Mouse (Mus musculus) testis, adult 2 months (tissue): Measurements from ENCODE around the gene H2-DMb1. TPM values are rescaled to one million over a fixed set of nuclear protein-coding genes. Genes with fewer than 3 reads are reported as not detected.

Experiments used
- H3K27ac ChIP-seq: fragments of 200-500 bp; 2 replicates; pipeline ENCODE4 v1.5.1; 2012; ENCODE audit warnings: low read depth, low read length; ENCODE audit not compliant: control insufficient read depth, insufficient read depth
- H3K27me3 ChIP-seq: fragments of 200-500 bp; 2 replicates; pipeline ENCODE4 v1.6.1; 2012; ENCODE audit warnings: mild to moderate bottlenecking, low read length, moderate library complexity; ENCODE audit not compliant: control insufficient read depth, insufficient read depth
- H3K36me3 ChIP-seq: fragments of 200-500 bp; 2 replicates; pipeline ENCODE4 v1.6.1; 2012; ENCODE audit warnings: mild to moderate bottlenecking, low read length; ENCODE audit not compliant: control insufficient read depth, insufficient read depth
- H3K4me1 ChIP-seq: fragments of 200-500 bp; 2 replicates; pipeline ENCODE4 v1.6.1; 2012; ENCODE audit warnings: low read length; ENCODE audit not compliant: control insufficient read depth, insufficient read depth
- H3K4me3 ChIP-seq: fragments of 200-500 bp; 2 replicates; pipeline ENCODE4 v1.5.1; 2012; ENCODE audit warnings: low read depth, mild to moderate bottlenecking, low read length, moderate library complexity, mixed read lengths; ENCODE audit not compliant: control insufficient read depth
- CTCF ChIP-seq: fragments of 200-500 bp; IDR thresholded peaks from 2 replicates; pipeline ENCODE4 v1.5.1; 2012; ENCODE audit warnings: low read depth, mild to moderate bottlenecking, inconsistent platforms, low read length, moderate library complexity; ENCODE audit not compliant: control insufficient read depth, insufficient read depth, insufficient replicate concordance
- POLR2A ChIP-seq: fragments of 200-500 bp; IDR thresholded peaks from 2 replicates; pipeline ENCODE4 v1.6.1; 2012; ENCODE audit warnings: low read depth, mild to moderate bottlenecking, inconsistent platforms, low read length, moderate library complexity; ENCODE audit not compliant: control insufficient read depth
- polyA plus RNA-seq: library from polyadenylated mRNA; depleted of rRNA; stranded (reverse); fragments of >200 nt; gene quantifications from 2 replicates; pipeline ENCODE4 v1.2.3, GENCODE M21; 2012

H2-DMb1 gene
- polyA plus RNA-seq, 1 experiment: 9.5 TPM

DNA sequence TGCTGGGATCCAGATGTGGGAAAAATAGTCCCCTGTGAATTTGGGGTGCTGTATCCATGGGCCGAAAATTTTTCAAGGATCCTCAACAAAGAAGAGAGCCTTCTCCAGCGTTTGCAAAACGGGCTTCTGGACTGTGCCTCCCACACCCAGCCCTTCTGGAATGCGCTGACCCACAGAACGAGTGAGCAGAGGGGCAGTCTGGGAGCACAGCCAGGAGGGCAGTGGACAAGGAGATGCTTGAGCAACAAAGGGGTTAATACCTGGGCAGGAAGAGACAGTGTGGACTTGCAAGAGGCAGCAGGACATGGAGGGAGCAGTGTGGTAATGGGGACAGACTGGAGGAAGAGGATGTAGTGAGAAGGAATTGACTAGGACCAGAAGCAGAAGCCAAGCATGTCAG lies 2.7 kb downstream of the H2-DMb1 start:
- Histone ChIP-seq H3K4me3 (no peak overlapping the region), H3K36me3 (no peaks in the 10 kb centered on the region), H3K27me3 (no peaks in the 10 kb centered on the region), H3K27ac (no peak overlapping the region), H3K4me1 (no peaks in the 10 kb centered on the region)
- no peak for TF ChIP-seq CTCF
- TF ChIP-seq POLR2A: no peak

DNA sequence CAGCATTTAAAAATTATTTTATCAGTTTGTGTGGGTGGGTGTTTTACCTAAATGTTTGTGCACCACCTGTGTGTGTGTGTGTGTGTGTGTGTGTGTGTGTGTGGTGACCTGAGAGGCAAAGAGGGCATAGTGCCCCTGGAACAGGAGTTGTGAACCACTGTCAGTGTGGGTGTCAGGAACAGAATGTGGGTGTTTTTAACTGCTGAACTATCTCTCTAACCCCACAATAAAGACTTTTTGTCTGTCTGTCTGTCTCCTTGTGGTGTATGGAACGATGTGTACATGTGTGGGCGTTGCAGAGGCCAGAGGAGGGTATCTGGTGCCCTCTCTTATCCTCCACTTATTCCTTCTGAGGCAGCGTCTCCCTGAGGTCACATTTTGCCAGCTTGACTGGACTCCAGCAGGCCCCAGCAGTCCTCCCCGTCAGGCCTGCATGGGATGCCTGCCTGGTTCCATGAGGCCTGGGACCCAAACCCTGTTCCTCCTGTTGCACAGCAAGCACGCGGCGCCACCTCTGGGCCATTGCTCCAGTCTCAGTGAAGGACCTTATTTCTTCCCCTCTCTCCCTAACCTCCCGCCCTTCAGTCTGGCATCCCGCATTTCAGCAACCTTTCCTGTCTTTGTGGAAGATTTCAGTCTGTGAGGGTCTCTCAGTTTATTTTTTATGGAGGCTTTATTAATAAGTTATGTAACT lies 11.5 kb downstream of the H2-DMb1 start:
- H3K4me3 ChIP-seq: no peak overlapping the region
- TF ChIP-seq POLR2A (no peak), CTCF (no peak)

DNA sequence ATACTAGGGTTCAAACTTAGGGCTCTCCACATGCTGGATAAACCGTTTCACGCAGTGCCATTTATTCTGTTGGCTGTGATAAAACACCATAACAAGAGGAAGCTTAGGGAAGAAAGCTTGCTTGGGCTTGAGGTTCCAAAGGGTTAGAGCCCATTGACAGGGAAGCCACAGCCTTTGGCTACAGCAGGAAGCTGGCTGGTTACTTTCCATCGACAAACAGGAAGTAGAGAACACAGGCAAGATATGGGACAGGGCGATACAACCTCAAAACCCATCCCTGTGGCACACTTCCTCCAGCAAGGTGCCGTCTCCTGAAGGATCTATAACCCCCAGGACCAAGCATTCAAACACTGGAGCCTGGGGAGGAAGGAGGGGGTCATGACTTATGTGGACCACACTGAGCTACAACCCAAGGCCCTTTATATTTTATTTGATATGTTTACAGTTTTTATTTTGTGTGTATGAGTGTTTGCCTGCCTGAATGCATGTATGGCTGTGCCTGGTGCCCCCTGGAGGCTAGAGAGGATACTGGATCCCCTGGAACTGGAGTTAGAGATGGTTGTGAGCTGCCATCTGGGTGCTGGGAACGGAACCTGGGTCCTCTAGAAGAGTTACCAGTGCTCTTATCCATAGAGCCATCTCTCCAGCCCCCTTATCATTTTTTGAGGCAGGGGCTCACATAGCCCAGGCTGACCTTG lies 12.3 kb downstream of the H2-DMb1 start:
- TF ChIP-seq POLR2A: no peak
- TF ChIP-seq CTCF: no peak
- Histone ChIP-seq H3K27ac (no peak overlapping the region), H3K36me3 (no peaks in the 10 kb centered on the region), H3K27me3 (no peaks in the 10 kb centered on the region), H3K4me1 (no peaks in the 10 kb centered on the region), H3K4me3 (no peak overlapping the region)

More for the DNA sequence above, 11.5 kb downstream of the H2-DMb1 start:
- H3K4me1 ChIP-seq: no peaks in the 10 kb centered on the region
- H3K36me3 ChIP-seq: no peaks in the 10 kb centered on the region
- no peak overlapping the region for H3K27ac ChIP-seq
- no peaks in the 10 kb centered on the region for H3K27me3 ChIP-seq

- H3K4me1 ChIP-seq: peaks cover 3% of the 10 kb centered on the region
- no peaks in the 10 kb centered on the region for H3K36me3 ChIP-seq
- TF ChIP-seq CTCF (peak; percentile 54; the same call in 1 of the 2 replicates), POLR2A (no peak)
- no peaks in the 10 kb centered on the region for H3K27me3 ChIP-seq
- no peak overlapping the region for H3K4me3 ChIP-seq
- no peak overlapping the region for H3K27ac ChIP-seq
Observed at GRCm38 (mm10) chr17:34169279-34169678, 16.4 kb downstream of the H2-DMb1 start.

DNA sequence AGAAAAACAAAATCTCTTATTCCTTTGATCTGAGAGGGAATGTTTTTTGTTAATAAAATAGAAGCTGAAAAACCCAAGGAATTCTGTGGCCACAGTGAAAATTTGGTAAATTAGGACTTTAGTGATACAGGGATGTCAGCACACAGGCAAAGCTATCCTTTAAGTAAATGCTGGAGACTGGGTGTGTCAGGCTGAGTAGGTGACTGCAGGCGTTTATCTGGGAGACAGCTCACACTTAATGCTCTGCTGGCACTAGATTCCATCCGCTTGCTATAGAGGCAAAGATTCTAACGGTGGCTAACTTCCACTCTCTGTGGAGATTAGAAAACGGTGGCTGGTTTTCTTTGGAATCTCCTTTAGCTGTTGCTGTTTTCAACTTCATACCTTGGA lies 17.6 kb downstream of the H2-DMb1 start:
- Histone ChIP-seq H3K36me3 (no peaks in the 10 kb centered on the region), H3K4me3 (no peak overlapping the region), H3K27me3 (no peaks in the 10 kb centered on the region), H3K27ac (no peak overlapping the region), H3K4me1 (peaks cover 3% of the 10 kb centered on the region)
- TF ChIP-seq CTCF: no peak

GRCm38 (mm10) chr17:34170877-34171498 lies 18.1 kb downstream of the H2-DMb1 start:
- TF ChIP-seq POLR2A (no peak), CTCF (peak; percentile 18; the same call in 1 of the 2 replicates)
- H3K27me3 ChIP-seq: no peaks in the 10 kb centered on the region
- peaks cover 3% of the 10 kb centered on the region for H3K4me1 ChIP-seq
- no peaks in the 10 kb centered on the region for H3K36me3 ChIP-seq
- no peak overlapping the region for H3K4me3 ChIP-seq
- H3K27ac ChIP-seq: no peak overlapping the region

GRCm38 (mm10) chr17:34172528-34172927 lies 19.7 kb downstream of the H2-DMb1 start:
- Histone ChIP-seq H3K36me3 (no peaks in the 10 kb centered on the region), H3K27ac (no peak overlapping the region), H3K27me3 (no peaks in the 10 kb centered on the region), H3K4me1 (peaks cover 3% of the 10 kb centered on the region), H3K4me3 (no peak overlapping the region)
- TF ChIP-seq CTCF (0 out of 2 replicates have a peak, but pooled peaks have one; percentile 8), POLR2A (no peak)
